Mouse (Mus musculus): ENCODE measurements around the gene Shq1. TPM values are rescaled to one million over a fixed set of nuclear protein-coding genes. Genes with fewer than 3 reads are reported as not detected.
A peak's percentile ranks its signal among the peaks of the same experiment; 100 is the strongest.

Gene Shq1
- polyA plus RNA-seq, 1 experiment from 2014 or later = 25.6 TPM

GRCm38 (mm10) chr6:100538570-100538969 is 132.4 kb downstream of the Shq1 start:
- no peak overlapping the region for H3K4me3 ChIP-seq
- H3K27me3 ChIP-seq (ENCODE audit: low read depth, poor library complexity, severe bottlenecking) = peaks cover 39% of the 10 kb centered on the region
- peaks cover 25% of the 10 kb centered on the region for H3K4me1 ChIP-seq
- H3K9me3 ChIP-seq (replicated peaks) = no peaks in the 10 kb centered on the region
- DNase-seq (ENCODE audit: low spot score) = no peak
- WGBS = 50% methylated on average over 7 of the region's 7 CpGs
- no peak overlapping the region for H3K27ac ChIP-seq (replicated peaks)
- H3K36me3 ChIP-seq = no peaks in the 10 kb centered on the region

- Histone ChIP-seq H3K4me3 (no peak overlapping the region), H3K27me3 (ENCODE audit: low read depth, poor library complexity, severe bottlenecking) (peaks cover 41% of the 10 kb centered on the region), H3K9me3 (replicated peaks) (no peaks in the 10 kb centered on the region), H3K4me1 (peaks cover 25% of the 10 kb centered on the region), H3K27ac (replicated peaks) (no peak overlapping the region), H3K36me3 (no peaks in the 10 kb centered on the region)
- no peak for DNase-seq (ENCODE audit: low spot score)
- 88% methylated on average over 6 of the region's 6 CpGs for WGBS
Observed at GRCm38 (mm10) chr6:100537987-100538386, 133.0 kb downstream of the Shq1 start.

DNA sequence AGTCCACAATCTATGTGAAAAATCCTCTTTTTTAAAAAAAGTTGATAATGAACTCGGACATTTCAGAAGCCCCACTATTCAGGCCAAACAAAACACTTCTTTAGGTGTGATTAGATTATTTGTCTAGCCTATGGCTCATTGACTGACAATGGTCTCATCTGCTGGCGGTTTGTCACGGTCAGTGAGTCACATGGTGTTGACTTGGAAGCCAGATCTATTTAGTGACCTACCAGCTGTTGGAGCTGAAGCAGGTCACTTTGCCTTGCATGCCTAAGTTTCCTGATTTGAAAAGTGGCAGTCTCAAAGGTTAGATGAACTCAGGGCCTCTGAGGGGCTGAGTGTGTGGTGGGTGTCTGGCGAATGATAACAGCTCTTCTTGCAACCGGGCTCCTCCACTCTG is 133.9 kb downstream of the Shq1 start:
- Histone ChIP-seq H3K4me1 (peaks cover 18% of the 10 kb centered on the region), H3K4me3 (no peak overlapping the region), H3K27ac (replicated peaks) (no peak overlapping the region), H3K27me3 (ENCODE audit: low read depth, poor library complexity, severe bottlenecking) (peaks cover 50% of the 10 kb centered on the region), H3K36me3 (no peaks in the 10 kb centered on the region), H3K9me3 (replicated peaks) (no peaks in the 10 kb centered on the region)
- 76% methylated on average over 5 of the region's 5 CpGs for WGBS
- DNase-seq (ENCODE audit: low spot score) = no peak

GRCm38 (mm10) chr6:100533364-100533763 is 137.6 kb downstream of the Shq1 start:
- no peaks in the 10 kb centered on the region for H3K36me3 ChIP-seq
- WGBS = 85% methylated on average over 7 of the region's 7 CpGs
- H3K4me3 ChIP-seq = no peak overlapping the region
- H3K9me3 ChIP-seq (replicated peaks) = no peaks in the 10 kb centered on the region
- H3K4me1 ChIP-seq = peaks cover 12% of the 10 kb centered on the region
- no peak overlapping the region for H3K27ac ChIP-seq (replicated peaks)
- no peak for DNase-seq (ENCODE audit: low spot score)
- H3K27me3 ChIP-seq (ENCODE audit: low read depth, poor library complexity, severe bottlenecking) = peaks cover 53% of the 10 kb centered on the region

GRCm38 (mm10) chr6:100532326-100532725 is 138.6 kb downstream of the Shq1 start:
- H3K27me3 ChIP-seq (ENCODE audit: low read depth, poor library complexity, severe bottlenecking) = peaks cover 46% of the 10 kb centered on the region
- 81% methylated on average over 8 of the region's 8 CpGs for WGBS

DNA sequence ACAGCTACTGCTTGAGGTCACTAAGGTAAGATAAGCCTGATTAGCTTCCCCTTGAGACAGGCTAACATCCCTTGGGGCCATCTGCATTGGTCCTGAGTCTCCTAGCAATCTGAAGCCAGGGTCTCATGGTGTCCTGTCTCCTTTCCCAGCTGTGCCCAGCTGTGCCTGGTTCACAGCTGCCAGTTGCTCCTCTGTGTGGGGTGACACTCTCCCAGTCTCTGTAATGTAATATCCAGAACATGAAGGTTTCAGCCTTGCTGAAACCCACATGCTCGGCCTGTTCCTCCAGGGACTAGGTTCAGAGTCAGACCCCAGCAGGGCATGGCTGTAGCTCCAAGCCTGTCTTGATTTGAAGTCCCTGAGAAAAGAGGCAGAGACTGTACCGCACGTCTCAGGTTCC is 141.3 kb downstream of the Shq1 start:
- H3K27ac ChIP-seq (replicated peaks) = no peak overlapping the region
- peaks cover 18% of the 10 kb centered on the region for H3K4me1 ChIP-seq
- no peaks in the 10 kb centered on the region for H3K36me3 ChIP-seq
- H3K27me3 ChIP-seq (ENCODE audit: low read depth, poor library complexity, severe bottlenecking) = peaks cover 55% of the 10 kb centered on the region
- no peak for DNase-seq (ENCODE audit: low spot score)
- H3K9me3 ChIP-seq (replicated peaks) = no peaks in the 10 kb centered on the region
- WGBS = 76% methylated on average over 3 of the region's 3 CpGs
- H3K4me3 ChIP-seq = no peak overlapping the region

More at GRCm38 (mm10) chr6:100532326-100532725, 138.6 kb downstream of the Shq1 start:
- H3K4me1 ChIP-seq = peaks cover 10% of the 10 kb centered on the region
- H3K36me3 ChIP-seq = no peaks in the 10 kb centered on the region
- no peaks in the 10 kb centered on the region for H3K9me3 ChIP-seq (replicated peaks)
- DNase-seq (ENCODE audit: low spot score) = no peak
- no peak overlapping the region for H3K4me3 ChIP-seq
- 0 out of 2 replicates have a peak overlapping the region, but pooled peaks have one; percentile 6 for H3K27ac ChIP-seq (replicated peaks)

- Histone ChIP-seq H3K4me1 (peaks cover 18% of the 10 kb centered on the region), H3K4me3 (no peak overlapping the region), H3K36me3 (no peaks in the 10 kb centered on the region), H3K9me3 (replicated peaks) (no peaks in the 10 kb centered on the region), H3K27ac (replicated peaks) (no peak overlapping the region), H3K27me3 (ENCODE audit: low read depth, poor library complexity, severe bottlenecking) (peaks cover 61% of the 10 kb centered on the region)
- no peak for DNase-seq (ENCODE audit: low spot score)
- WGBS = 81% methylated on average over 7 of the region's 7 CpGs
Observed at GRCm38 (mm10) chr6:100528556-100528955, 142.4 kb downstream of the Shq1 start.

GRCm38 (mm10) chr6:100527972-100528371 is 143.0 kb downstream of the Shq1 start:
- Histone ChIP-seq H3K27ac (replicated peaks) (no peak overlapping the region), H3K4me3 (no peak overlapping the region), H3K9me3 (replicated peaks) (no peaks in the 10 kb centered on the region), H3K27me3 (ENCODE audit: low read depth, poor library complexity, severe bottlenecking) (peaks cover 64% of the 10 kb centered on the region), H3K4me1 (peaks cover 18% of the 10 kb centered on the region), H3K36me3 (no peaks in the 10 kb centered on the region)
- peak; percentile 34 for DNase-seq (ENCODE audit: low spot score)
- 84% methylated on average over 5 of the region's 5 CpGs for WGBS

- Histone ChIP-seq H3K36me3 (no peaks in the 10 kb centered on the region), H3K27me3 (ENCODE audit: low read depth, poor library complexity, severe bottlenecking) (peaks cover 64% of the 10 kb centered on the region), H3K4me1 (peaks cover 25% of the 10 kb centered on the region), H3K4me3 (no peak overlapping the region), H3K9me3 (replicated peaks) (no peaks in the 10 kb centered on the region), H3K27ac (replicated peaks) (no peak overlapping the region)
- 88% methylated on average over 6 of the region's 6 CpGs for WGBS
- DNase-seq (ENCODE audit: low spot score) = no peak
Observed at GRCm38 (mm10) chr6:100527161-100527560, 143.8 kb downstream of the Shq1 start.

DNA sequence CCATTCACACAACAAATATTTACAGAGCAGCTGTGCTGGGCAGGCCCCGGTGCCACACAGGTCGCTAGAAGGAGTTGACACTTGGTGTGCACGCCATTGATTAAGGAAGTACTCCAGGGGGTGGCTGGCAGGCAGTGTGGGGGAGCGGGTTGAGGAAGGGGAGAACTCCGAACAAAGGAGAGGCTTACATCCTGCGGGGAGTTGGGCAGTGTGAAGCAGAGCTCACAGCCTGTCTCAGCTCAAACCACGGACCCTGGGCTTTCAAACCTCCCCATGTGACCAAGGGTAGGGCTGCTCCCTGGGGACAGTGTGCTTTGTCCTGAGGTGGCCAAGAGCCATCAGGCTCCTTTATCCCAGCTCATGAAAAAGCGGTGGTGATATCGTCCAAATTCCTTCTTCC is 144.9 kb downstream of the Shq1 start:
- WGBS = 2% methylated on average over 9 of the region's 9 CpGs
- no peaks in the 10 kb centered on the region for H3K36me3 ChIP-seq
- H3K9me3 ChIP-seq (replicated peaks) = no peaks in the 10 kb centered on the region
- H3K27me3 ChIP-seq (ENCODE audit: low read depth, poor library complexity, severe bottlenecking) = peaks cover 71% of the 10 kb centered on the region
- DNase-seq (ENCODE audit: low spot score) = peak; percentile 37
- H3K4me3 ChIP-seq = 0 out of 2 replicates have a peak overlapping the region, but pooled peaks have one; percentile 24
- H3K27ac ChIP-seq (replicated peaks) = peak overlapping the region; percentile 58; the same call in 1 of the 2 replicates
- H3K4me1 ChIP-seq = peaks cover 36% of the 10 kb centered on the region

DNA sequence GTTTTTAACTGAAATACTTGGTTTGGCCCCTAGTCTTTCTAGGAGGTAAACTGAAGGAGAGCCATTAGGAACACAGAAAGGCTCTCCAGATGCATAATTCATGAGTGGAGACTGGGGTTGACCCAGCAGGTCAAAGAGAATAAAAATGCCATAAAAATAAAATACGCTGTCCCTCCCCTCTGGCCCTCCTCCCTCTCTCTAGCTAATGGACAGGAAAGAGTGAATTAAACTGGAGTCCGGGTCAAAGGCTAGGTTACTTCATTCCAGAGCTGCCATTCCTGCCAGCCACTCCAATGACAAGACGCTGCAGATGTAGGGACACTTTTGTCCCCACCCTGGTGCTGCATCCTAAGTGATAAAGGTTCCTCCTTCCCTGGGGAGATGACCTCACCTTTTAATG is 145.5 kb downstream of the Shq1 start:
- H3K27me3 ChIP-seq (ENCODE audit: low read depth, poor library complexity, severe bottlenecking) = peaks cover 77% of the 10 kb centered on the region
- peaks cover 42% of the 10 kb centered on the region for H3K4me1 ChIP-seq
- no peaks in the 10 kb centered on the region for H3K9me3 ChIP-seq (replicated peaks)
- no peaks in the 10 kb centered on the region for H3K36me3 ChIP-seq
- H3K4me3 ChIP-seq = no peak overlapping the region
- H3K27ac ChIP-seq (replicated peaks) = no peak overlapping the region
- WGBS = 23% methylated on average over 3 of the region's 3 CpGs
- no peak for DNase-seq (ENCODE audit: low spot score)

DNA sequence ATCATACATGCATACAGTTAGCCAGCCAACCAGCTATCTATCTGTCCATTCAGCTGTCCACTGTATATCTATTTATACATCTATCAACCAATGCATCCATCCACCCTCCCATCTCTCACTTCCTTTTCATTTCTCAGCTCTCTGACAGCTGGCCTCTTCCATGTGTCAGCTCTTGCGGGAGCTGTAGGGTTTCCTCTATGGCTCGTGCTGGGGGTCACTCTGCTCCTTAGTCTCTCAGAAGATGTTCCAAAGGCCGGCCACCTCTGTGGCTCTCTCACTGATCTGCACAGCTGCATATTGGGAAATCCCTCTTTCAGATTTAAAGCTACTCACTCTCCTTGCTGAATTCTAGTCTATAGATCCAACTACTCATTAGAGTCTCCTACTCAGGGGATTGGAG is 148.5 kb downstream of the Shq1 start:
- peaks cover 97% of the 10 kb centered on the region for H3K27me3 ChIP-seq (ENCODE audit: low read depth, poor library complexity, severe bottlenecking)
- H3K4me1 ChIP-seq = peaks cover 53% of the 10 kb centered on the region
- no peak for DNase-seq (ENCODE audit: low spot score)
- no peaks in the 10 kb centered on the region for H3K36me3 ChIP-seq
- H3K4me3 ChIP-seq = no peak overlapping the region
- H3K27ac ChIP-seq (replicated peaks) = no peak overlapping the region
- 85% methylated on average over 3 of the region's 3 CpGs for WGBS
- no peaks in the 10 kb centered on the region for H3K9me3 ChIP-seq (replicated peaks)

DNA sequence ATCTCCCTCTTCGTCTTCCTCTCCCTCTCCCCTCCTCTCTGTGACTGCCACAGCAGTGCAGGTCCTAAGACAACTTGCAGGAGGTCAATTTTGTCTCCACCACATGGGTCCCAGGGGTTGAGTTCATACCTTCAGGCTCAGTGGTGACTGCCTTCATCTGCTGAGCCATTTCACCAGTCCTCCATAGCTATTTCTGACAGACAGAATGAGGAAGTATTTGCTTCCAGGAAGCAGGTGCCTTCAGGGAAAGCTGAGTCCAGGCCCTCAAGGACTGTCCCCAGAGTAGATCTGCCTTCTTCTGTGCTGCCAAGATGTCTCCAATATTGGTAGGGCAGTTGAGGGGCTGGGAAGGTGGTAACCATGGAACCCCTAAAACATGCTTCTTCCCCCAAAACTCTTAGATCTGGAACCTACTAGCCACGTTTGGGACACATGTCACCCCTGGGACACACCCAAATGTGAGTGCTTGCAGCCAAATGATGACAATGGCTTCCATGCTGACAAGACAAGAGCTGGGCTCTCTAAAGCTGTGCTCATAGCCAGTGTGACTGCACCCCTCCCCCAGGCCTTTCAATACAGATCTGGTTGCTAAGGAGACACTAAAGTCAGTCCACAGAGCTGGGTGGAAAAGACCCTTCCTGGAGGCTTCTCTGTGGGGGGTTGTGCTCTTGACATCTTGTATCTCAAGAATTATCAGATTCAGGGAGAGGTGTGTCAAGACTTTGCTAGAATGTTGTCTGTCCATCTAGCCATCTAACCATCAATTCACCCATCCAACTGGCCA is 149.2 kb downstream of the Shq1 start:
- Histone ChIP-seq H3K9me3 (replicated peaks) (no peaks in the 10 kb centered on the region), H3K27ac (replicated peaks) (peak overlapping the region; percentile 38; the same call in 1 of the 2 replicates), H3K27me3 (ENCODE audit: low read depth, poor library complexity, severe bottlenecking) (peaks cover 97% of the 10 kb centered on the region), H3K4me3 (no peak overlapping the region), H3K36me3 (no peaks in the 10 kb centered on the region), H3K4me1 (peaks cover 54% of the 10 kb centered on the region)
- DNase-seq (ENCODE audit: low spot score) = no peak
- WGBS = 59% methylated on average over 2 of the region's 2 CpGs
